Mouse (Mus musculus) heart, adult 8-10 months (tissue): ENCODE data around the gene Vwa7. TPM values are rescaled to one million over a fixed set of nuclear protein-coding genes. Genes with fewer than 3 reads are reported as not detected.

Experiments used
- DNase-seq: peaks from one replicate; pipeline ENCODE4 v3.0.0; 2022; ENCODE audit warnings: low spot score
- total RNA-seq, 4 experiments: library from RNA; stranded (reverse); gene quantifications; 2 replicates each; pipeline ENCODE4 v1.2.4; 2022

Gene Vwa7
- total RNA-seq, 4 experiments from 2014 or later: 12.0 to 18.5 (median 16.6) TPM

DNA sequence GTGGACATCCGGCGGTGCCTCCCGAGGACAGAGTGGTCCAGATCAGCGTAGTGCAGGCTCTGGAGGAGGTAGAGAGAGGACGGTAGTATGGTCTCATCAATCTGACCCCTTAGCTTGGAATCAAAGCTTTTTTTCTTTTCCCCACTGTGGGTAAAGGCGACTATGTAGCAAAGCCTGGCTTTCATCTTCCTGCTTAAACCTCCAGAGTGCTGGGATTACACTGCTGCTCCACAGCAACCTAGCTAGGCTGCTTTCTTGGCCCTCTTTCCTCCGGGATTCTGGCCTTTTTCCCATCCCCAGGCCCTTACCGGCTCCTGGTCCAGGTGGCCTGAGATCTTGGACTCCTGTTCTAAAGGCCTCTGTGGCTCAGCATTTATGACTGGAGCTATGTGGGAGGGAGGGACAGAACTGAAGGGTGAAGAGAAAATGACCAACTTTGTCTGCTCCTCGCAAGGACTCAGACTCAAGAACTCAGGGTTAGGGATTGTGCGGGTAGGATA, 48.0 kb downstream of the Vwa7 start:
- DNase-seq: no peak

DNA sequence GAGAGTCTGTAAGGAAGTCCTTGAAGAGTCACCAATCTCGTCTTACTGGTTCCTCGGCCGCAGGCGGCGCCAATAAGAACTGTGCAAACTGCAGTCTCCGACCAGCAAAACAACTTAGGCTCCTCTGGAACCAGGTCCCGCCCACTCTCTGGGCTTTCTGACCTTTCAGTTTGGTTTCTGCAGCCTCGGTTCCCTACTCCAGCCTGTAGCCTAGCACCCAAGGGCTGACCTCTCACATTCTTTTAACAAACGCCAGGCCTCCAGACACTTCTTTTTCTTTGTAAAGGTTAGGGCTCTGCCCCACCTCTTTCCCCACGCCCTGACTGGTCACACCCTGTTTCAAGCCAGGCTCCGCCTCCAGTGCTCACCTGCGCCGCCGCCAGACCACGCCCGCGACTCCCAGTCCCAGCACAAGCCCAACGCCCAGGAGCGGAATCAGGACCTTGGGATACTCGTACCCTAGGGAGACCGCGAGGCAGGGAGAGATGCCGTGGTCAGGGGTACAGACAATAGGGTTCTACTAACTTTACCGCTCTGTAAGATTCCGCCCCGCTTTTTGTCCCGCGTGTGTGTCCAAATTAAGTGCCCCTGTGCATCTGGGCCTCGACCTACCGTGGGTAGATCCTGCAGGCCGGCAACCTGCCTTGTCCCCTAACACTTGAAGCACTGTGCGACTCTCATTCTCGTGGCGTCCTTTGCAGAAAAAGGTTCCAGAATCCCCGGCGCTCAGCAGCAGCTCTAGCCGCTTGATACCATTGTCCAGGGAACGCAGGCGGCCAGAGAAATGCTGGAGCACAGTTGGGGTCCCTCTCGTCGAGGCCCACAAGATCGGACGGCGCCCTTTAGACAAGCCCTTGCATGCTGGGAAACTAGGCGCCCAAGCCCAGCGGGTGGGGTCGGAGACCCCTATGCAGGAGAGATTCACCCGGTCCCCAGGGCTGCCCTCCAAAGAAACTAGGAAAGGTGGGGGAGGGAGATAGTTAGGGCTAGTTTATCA, 48.9 kb downstream of the Vwa7 start, which contains the start of gene Ly6g6c:
Ly6g6c (plus strand) TSS at position 438 of the 997 bp plus-strand sequence.
- peak; percentile 49 for DNase-seq

DNA sequence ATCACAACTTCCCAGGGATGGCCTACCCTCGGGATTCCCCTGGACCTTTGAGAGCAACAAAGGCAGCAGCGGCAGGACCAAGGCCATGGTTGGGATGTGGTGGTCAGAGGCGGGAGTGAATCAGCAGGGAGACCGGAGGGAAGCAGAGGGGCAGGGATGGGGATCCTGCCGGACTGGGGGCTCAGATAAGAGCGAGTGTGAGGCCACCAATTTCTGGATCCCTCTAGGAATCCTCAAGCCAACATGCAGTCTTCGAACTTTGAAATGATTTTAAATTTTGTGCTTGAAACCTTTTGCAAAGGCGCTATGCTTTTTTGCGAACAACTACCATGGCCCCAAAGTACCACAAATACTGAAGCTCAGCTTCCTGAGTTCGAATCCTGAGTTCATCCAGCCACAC, 49.7 kb downstream of the Vwa7 start, which contains the start of gene Mpig6b:
Mpig6b (minus strand) TSS at position 101 of the 400 bp plus-strand sequence.
- no peak for DNase-seq

DNA sequence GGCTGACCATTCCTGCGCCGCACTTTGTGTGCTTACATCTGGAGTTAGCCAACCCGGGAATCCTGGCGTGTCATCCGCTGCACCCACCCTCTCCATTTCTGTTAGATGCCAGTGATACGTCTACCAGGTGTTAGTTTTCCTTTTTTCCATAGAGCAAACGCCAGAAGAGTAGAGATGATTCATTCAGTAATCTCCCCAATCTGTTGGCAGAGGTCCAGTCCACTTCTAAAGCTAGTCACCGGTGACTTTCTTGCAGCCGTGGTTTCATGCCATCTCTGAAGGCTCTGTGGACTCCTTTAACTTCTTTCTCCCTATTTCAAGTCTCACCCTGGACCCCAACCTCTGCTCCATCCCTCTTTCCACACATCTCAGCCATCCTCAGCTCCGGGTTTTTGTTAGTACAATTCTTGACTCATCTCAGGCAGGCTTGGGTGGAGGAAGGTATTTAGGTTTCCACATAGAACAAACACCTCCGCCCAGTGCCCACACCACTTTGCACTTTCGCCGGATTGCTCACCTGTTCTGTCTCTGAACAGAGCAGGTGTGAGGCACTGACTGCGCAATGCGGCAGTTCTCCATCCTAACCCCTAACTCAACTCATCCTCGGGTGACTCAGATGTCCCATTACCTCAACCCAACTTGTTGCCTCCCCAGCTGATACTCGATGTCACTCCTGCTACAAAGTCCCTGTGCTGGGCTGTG, 52.0 kb downstream of the Vwa7 start:
- DNase-seq: no peak

DNA sequence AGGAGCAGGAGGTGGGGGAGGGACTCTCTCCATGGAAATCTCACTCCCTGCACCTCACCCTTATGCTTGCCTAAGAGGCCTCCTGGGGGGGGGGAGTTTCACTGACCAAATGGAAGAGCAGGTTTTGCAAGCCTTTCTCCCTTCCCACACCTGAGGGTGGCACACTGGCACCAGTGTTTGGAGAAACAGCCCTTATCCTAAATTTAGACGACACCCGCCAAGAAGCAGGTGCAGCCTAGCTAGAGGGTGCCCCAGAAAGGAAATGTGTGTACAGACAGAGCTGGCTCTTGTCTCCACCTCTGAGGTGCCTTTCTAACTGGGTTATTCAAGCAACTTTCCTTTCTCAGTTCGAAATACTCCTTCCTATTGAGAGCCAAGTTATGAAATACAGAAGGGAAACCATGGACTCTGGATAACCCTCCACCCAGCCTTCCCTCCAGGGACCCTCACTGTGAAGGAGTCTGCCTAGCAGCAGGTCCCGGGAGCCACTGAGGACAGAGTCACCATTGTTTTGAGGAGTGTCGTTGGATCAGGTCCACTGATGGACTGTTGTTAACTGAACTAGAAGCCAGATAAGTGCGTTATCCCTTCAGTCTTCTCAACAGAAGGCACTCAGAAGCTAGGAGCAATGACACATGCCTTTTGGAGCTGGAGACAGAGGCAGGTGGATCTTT, 54.3 kb downstream of the Vwa7 start:
- no peak for DNase-seq

DNA sequence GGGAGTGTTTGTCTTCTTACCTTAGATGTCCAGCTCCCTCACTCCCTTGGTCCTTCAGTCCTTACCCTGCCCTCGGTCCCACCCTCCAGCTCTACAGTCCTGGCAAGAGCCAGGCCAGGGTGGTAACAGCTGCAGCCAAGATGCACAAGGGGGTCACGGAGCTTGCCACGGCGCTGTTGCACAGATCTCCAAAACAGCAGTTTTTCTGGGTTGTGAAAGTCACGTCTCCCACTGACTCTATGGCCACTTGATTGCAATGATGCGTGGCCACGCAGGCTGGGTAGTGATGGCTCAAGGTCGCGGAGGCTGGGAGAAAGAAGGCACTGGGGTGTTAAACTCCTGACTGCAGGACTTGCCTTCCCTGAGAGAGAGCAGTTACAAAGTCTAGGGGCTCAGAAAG, 55.1 kb downstream of the Vwa7 start:
- DNase-seq: no peak

DNA sequence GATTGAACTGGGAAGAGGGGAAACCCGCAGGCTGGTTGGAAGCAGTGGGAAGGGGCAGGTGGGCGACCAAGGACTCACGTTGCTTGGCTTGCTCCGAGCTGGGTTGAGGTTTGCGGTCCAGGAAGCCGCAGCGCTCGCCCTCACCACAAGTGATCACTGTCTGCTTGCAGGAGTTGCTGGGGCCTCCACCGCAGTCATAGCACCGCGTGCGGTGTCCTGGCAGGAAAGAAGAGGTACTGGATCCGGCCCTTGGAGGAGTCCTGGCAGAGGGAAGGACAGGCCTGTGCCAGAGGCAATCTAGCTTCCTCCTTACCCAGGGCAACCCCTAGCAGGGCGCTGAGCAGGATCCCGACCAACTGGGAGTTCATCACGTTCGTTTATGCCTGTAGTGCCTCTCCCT, 57.7 kb downstream of the Vwa7 start:
- DNase-seq: no peak

Other genes with a start within 250 kb of the Vwa7 start
- gene Cyp21a1, start 212.0 kb upstream of the Vwa7 start, total RNA-seq: under 1 TPM in 1 of 4 experiments, not detected in 3; 0.35 TPM
- 10 to 100 TPM in 2 of 4 experiments, 1 to 10 TPM in 2; 8.2 to 14.6 (median 9.5) TPM for gene Stk19, start 179.6 kb upstream of the Vwa7 start, total RNA-seq
- gene Dxo, start 179.6 kb upstream of the Vwa7 start, total RNA-seq: 10 to 100 TPM; 10.6 to 15.9 (median 11.5) TPM
- gene Skiv2l, start 166.4 kb upstream of the Vwa7 start, total RNA-seq: 10 to 100 TPM; 21.8 to 29.1 (median 25.8) TPM
- gene Nelfe, start 166.2 kb upstream of the Vwa7 start, total RNA-seq: 10 to 100 TPM; 16.6 to 17.9 (median 16.7) TPM
- 1 to 10 TPM; 2.2 to 8.5 (median 4.5) TPM for gene Cfb, start 154.1 kb upstream of the Vwa7 start, total RNA-seq
- gene Zbtb12, start 137.1 kb upstream of the Vwa7 start, total RNA-seq: 1 to 10 TPM; 8.5 to 9.9 (median 9.1) TPM
- not detected for gene Gm20547, start 134.5 kb upstream of the Vwa7 start, total RNA-seq
- gene C2, start 118.3 kb upstream of the Vwa7 start, total RNA-seq: 1 to 10 TPM; 1.8 to 4.1 (median 3.0) TPM
- 10 to 100 TPM; 41.5 to 45.8 (median 42.4) TPM for gene Ehmt2, start 118.1 kb upstream of the Vwa7 start, total RNA-seq
- gene Slc44a4, start 102.1 kb upstream of the Vwa7 start, total RNA-seq: not detected
- gene Neu1, start 85.3 kb upstream of the Vwa7 start, total RNA-seq: 10 to 100 TPM; 13.0 to 16.1 (median 14.4) TPM
- gene Hspa1b, start 57.3 kb upstream of the Vwa7 start, total RNA-seq: 1 to 10 TPM; 1.4 to 5.5 (median 2.6) TPM
- not detected for gene Gm20481, start 46.7 kb upstream of the Vwa7 start, total RNA-seq
- gene Hspa1a, start 44.4 kb upstream of the Vwa7 start, total RNA-seq: 1 to 10 TPM; 1.8 to 7.5 (median 3.6) TPM
- 10 to 100 TPM in 2 of 4 experiments, 1 to 10 TPM in 2; 8.7 to 13.3 (median 11.0) TPM for gene Hspa1l, start 43.9 kb upstream of the Vwa7 start, total RNA-seq
- gene Lsm2, start 34.7 kb upstream of the Vwa7 start, total RNA-seq: 10 to 100 TPM; 17.5 to 21.7 (median 17.9) TPM
- 10 to 100 TPM; 28.3 to 31.4 (median 29.3) TPM for gene Vars, start 15.6 kb upstream of the Vwa7 start, total RNA-seq
- not detected for gene Sapcd1, start 11.4 kb downstream of the Vwa7 start, total RNA-seq
- gene Msh5, start 30.2 kb downstream of the Vwa7 start, total RNA-seq: under 1 TPM in 2 of 4 experiments, not detected in 2; 0.33 to 0.56 TPM
- 10 to 100 TPM; 21.6 to 33.8 (median 30.0) TPM for gene Clic1, start 33.4 kb downstream of the Vwa7 start, total RNA-seq
- 10 to 100 TPM; 13.5 to 22.7 (median 21.5) TPM for gene Ddah2, start 42.5 kb downstream of the Vwa7 start, total RNA-seq
- not detected for gene Ly6g6c, start 48.8 kb downstream of the Vwa7 start, total RNA-seq
- gene Mpig6b, start 49.6 kb downstream of the Vwa7 start, total RNA-seq: 1 to 10 TPM in 1 of 4 experiments, under 1 TPM in 3; 0.34 to 1.0 (median 0.85) TPM
- not detected for gene Ly6g6e, start 60.3 kb downstream of the Vwa7 start, total RNA-seq
- gene Ly6g6d, start 61.5 kb downstream of the Vwa7 start, total RNA-seq: under 1 TPM in 3 of 4 experiments, not detected in 1; 0.69 to 0.95 (median 0.85) TPM
- under 1 TPM in 1 of 4 experiments, not detected in 3; 0.24 TPM for gene Ly6g6f, start 69.0 kb downstream of the Vwa7 start, total RNA-seq
- 10 to 100 TPM; 60.7 to 64.8 (median 62.3) TPM for gene Abhd16a, start 72.7 kb downstream of the Vwa7 start, total RNA-seq
- not detected for gene Ly6g5c, start 91.7 kb downstream of the Vwa7 start, total RNA-seq
- gene Ly6g5b, start 98.8 kb downstream of the Vwa7 start, total RNA-seq: not detected
- gene Gpank1, start 104.9 kb downstream of the Vwa7 start, total RNA-seq: 10 to 100 TPM in 1 of 4 experiments, 1 to 10 TPM in 3; 6.6 to 10.2 (median 8.2) TPM
- gene Csnk2b, start 105.5 kb downstream of the Vwa7 start, total RNA-seq: 100 to 1,000 TPM; 152 to 184 (median 155) TPM
- 10 to 100 TPM; 27.8 to 33.4 (median 30.3) TPM for gene D17H6S53E, start 109.8 kb downstream of the Vwa7 start, total RNA-seq
- under 1 TPM in 1 of 4 experiments, not detected in 3; 0.26 TPM for gene Apom, start 115.5 kb downstream of the Vwa7 start, total RNA-seq
- gene Bag6, start 118.6 kb downstream of the Vwa7 start, total RNA-seq: 100 to 1,000 TPM; 233 to 266 (median 242) TPM
- gene Prrc2a, start 148.3 kb downstream of the Vwa7 start, total RNA-seq: 100 to 1,000 TPM; 130 to 143 (median 140) TPM
- 1 to 10 TPM; 1.9 to 3.3 (median 2.4) TPM for gene Aif1, start 159.5 kb downstream of the Vwa7 start, total RNA-seq
- 1 to 10 TPM; 1.8 to 3.6 (median 2.6) TPM for gene Lst1, start 171.9 kb downstream of the Vwa7 start, total RNA-seq
- gene Ltb, start 177.9 kb downstream of the Vwa7 start, total RNA-seq: 1 to 10 TPM in 1 of 4 experiments, under 1 TPM in 3; 0.69 to 1.6 (median 0.80) TPM
- gene Tnf, start 185.4 kb downstream of the Vwa7 start, total RNA-seq: under 1 TPM; 0.25 to 0.97 (median 0.52) TPM
- under 1 TPM in 1 of 4 experiments, not detected in 3; 0.44 TPM for gene Lta, start 188.8 kb downstream of the Vwa7 start, total RNA-seq
- gene Gm16181, start 204.3 kb downstream of the Vwa7 start, total RNA-seq: under 1 TPM in 1 of 4 experiments, not detected in 3; 0.72 TPM
- gene Atp6v1g2, start 217.1 kb downstream of the Vwa7 start, total RNA-seq: 1 to 10 TPM; 1.7 to 3.6 (median 1.9) TPM
- gene Nfkbil1, start 219.2 kb downstream of the Vwa7 start, total RNA-seq: 1 to 10 TPM; 8.2 to 9.4 (median 8.5) TPM
- gene Ddx39b, start 225.2 kb downstream of the Vwa7 start, total RNA-seq: 10 to 100 TPM; 76.7 to 92.1 (median 86.6) TPM
- gene H2-D1, start 246.2 kb downstream of the Vwa7 start, total RNA-seq: 100 to 1,000 TPM; 108 to 169 (median 117) TPM